ENCODE assay signal across 13 mouse cellular contexts in genomic region chr3:125159763-125160162, GRCm38 (mm10).
"Had no signal": no experiment of that assay in that cellular context is flagged by ENCODE, and none has a peak within 500 bp of the region (broad histone marks: within the 10 kb centered on the region; RNA-seq: fewer than 3 reads in every experiment).

No protein-coding gene starts in this region.

- H3K9ac ChIP-seq: limb, embryonic 12.5 days; lung, embryonic 15.5 days; midbrain, embryonic 12.5 days; neural tube, embryonic 15.5 days had no signal

- H3K4me3 ChIP-seq: layer of hippocampus, adult 2 months; limb, embryonic 12.5 days; lung, embryonic 15.5 days; midbrain, embryonic 12.5 days; myocyte; neural tube, embryonic 15.5 days had no signal

- H3K27me3 ChIP-seq: limb, embryonic 12.5 days; lung, embryonic 15.5 days; midbrain, embryonic 12.5 days; neural tube, embryonic 15.5 days had no signal

- H3K9me3 ChIP-seq: limb, embryonic 12.5 days; lung, embryonic 15.5 days; midbrain, embryonic 12.5 days; neural tube, embryonic 15.5 days had no signal

- DNase-seq: kidney, postnatal 10 days; kidney, postnatal 4 days; lung, postnatal 14 days; right cerebral cortex, adult 18-20 months; thymus, postnatal 36 days had no signal

- H3K27ac ChIP-seq: layer of hippocampus, adult 2 months; limb, embryonic 12.5 days; lung, embryonic 15.5 days; midbrain, embryonic 12.5 days; neural tube, embryonic 15.5 days had no signal

- H3K4me2 ChIP-seq: limb, embryonic 12.5 days; lung, embryonic 15.5 days; midbrain, embryonic 12.5 days; neural tube, embryonic 15.5 days had no signal

- ATAC-seq: inflammation-experienced regulatory T-cells, adult 6 months; intestine, postnatal 0 days had no signal

- H3K4me1 ChIP-seq: limb, embryonic 12.5 days; lung, embryonic 15.5 days; midbrain, embryonic 12.5 days; neural tube, embryonic 15.5 days had no signal

- H3K36me3 ChIP-seq: limb, embryonic 12.5 days; lung, embryonic 15.5 days; midbrain, embryonic 12.5 days; neural tube, embryonic 15.5 days had no signal
